Mouse (Mus musculus) stomach, postnatal 0 days (tissue): ENCODE data around the gene Cep104. TPM values are rescaled to one million over a fixed set of nuclear protein-coding genes. Genes with fewer than 3 reads are reported as not detected.
A peak's percentile ranks its signal among the peaks of the same experiment; 100 is the strongest.

Source experiments
- ATAC-seq: fragments of 200-750 bp; cut with Nextera tagmentation; 2 replicates; pipeline ENCODE4 v1.8.0; 2017; ENCODE audit not compliant: low FRiP score, low TSS enrichment
- DNase-seq: peaks from one replicate; pipeline ENCODE4 v3.0.0-alpha.2; 2016; ENCODE audit warnings: low spot score
- H3K27ac ChIP-seq: fragments of 300-500 bp; sonication (generic); replicated peaks from 2 replicates; pipeline ENCODE4 v1.5.1; 2014; ENCODE audit warnings: mild to moderate bottlenecking, control low read depth
- H3K27me3 ChIP-seq: fragments of 300-500 bp; sonication (generic); 2 replicates; pipeline ENCODE4 v1.6.1; 2014; ENCODE audit warnings: low read length; ENCODE audit not compliant: control insufficient read depth, insufficient read depth
- H3K36me3 ChIP-seq: fragments of 300-500 bp; sonication (generic); 2 replicates; pipeline ENCODE4 v1.6.1; 2014; ENCODE audit warnings: low read length, mixed read lengths; ENCODE audit not compliant: control insufficient read depth, insufficient read depth
- H3K4me1 ChIP-seq: fragments of 300-500 bp; sonication (generic); replicated peaks from 2 replicates; pipeline ENCODE4 v1.6.1; 2014; ENCODE audit warnings: antibody characterized with exemption; ENCODE audit not compliant: control insufficient read depth, insufficient read depth
- H3K4me2 ChIP-seq: fragments of 300-500 bp; sonication (generic); replicated peaks from 2 replicates; pipeline ENCODE4 v1.6.1; 2014; ENCODE audit warnings: low read depth, mild to moderate bottlenecking, control low read depth, moderate library complexity
- H3K4me3 ChIP-seq: fragments of 300-500 bp; sonication (generic); 2 replicates; pipeline ENCODE4 v1.5.1; 2014; ENCODE audit warnings: low read depth, low read length, control low read depth
- H3K9ac ChIP-seq: fragments of 300-500 bp; sonication (generic); 2 replicates; pipeline ENCODE4 v1.6.1; 2014; ENCODE audit warnings: mild to moderate bottlenecking, low read length, control low read depth, mixed read lengths
- H3K9me3 ChIP-seq: fragments of 300-500 bp; sonication (generic); 2 replicates; pipeline ENCODE4 v1.6.1; 2016; ENCODE audit warnings: low read length; ENCODE audit not compliant: control insufficient read depth
- CTCF ChIP-seq: IDR thresholded peaks from 2 replicates; pipeline ENCODE4 v1.5.1; 2016; ENCODE audit warnings: antibody characterized with exemption, low read depth, mild to moderate bottlenecking, moderate library complexity
- EP300 ChIP-seq: optimal IDR thresholded peaks from 2 replicates; pipeline ENCODE3; 2016; ENCODE audit warnings: antibody characterized with exemption
- WGBS: fragments of 180-500 bp; shearing (Covaris S2); extraction: QIAGEN DNeasy Blood & Tissue Kit; methylation state at CpG from one replicate; pipeline ENCODE4 v1.1.7; 2014; 5-methylcytosine and 5-hydroxymethylcytosine counted together
- polyA plus RNA-seq: library from polyadenylated mRNA; unstranded; fragments of >200 nt; fragmentation: Nextera tagmentation; extraction: Ambion mirVana; gene quantifications from 2 replicates; pipeline ENCODE4 v1.2.1, GENCODE M21; 2015

Gene Cep104
- polyA plus RNA-seq, 1 experiment from 2014 or later, result 4.9 TPM

GRCm38 (mm10) chr4:154024729-154025521 is 49.9 kb downstream of the Cep104 start:
- no peak for ATAC-seq
- Histone ChIP-seq H3K27ac (peak overlapping the region; percentile 69), H3K4me3 (peak overlapping the region; percentile 53), H3K36me3 (peaks cover 10% of the 10 kb centered on the region; the same call in 1 of the 2 replicates), H3K4me2 (peak overlapping the region; percentile 76), H3K4me1 (peaks cover 9% of the 10 kb centered on the region), H3K27me3 (no peaks in the 10 kb centered on the region), H3K9me3 (no peaks in the 10 kb centered on the region), H3K9ac (peak overlapping the region; percentile 59)
- DNase-seq, result no peak
- TF ChIP-seq EP300, result no peak
- 36% methylated on average over 17 of the region's 17 CpGs for WGBS

GRCm38 (mm10) chr4:154025641-154026440 is 50.8 kb downstream of the Cep104 start, which contains the start of gene Smim1:
Gene Smim1 (minus strand): TSS chr4:154026230.
- H3K27me3 ChIP-seq, result no peaks in the 10 kb centered on the region
- peak within 1 kb of the TSS; percentile 59 for H3K9ac ChIP-seq
- 1% methylated on average over 33 of the region's 33 CpGs for WGBS
- TF ChIP-seq EP300 (no peak), CTCF (peak; percentile 80)
- H3K4me3 ChIP-seq, result peak within 1 kb of the TSS; percentile 53
- peak within 1 kb of the TSS; percentile 69 for H3K27ac ChIP-seq
- peaks cover 9% of the 10 kb centered on the region for H3K4me1 ChIP-seq
- DNase-seq (peak; percentile 81), ATAC-seq (peak; percentile 76)
- peaks cover 6% of the 10 kb centered on the region; the same call in 1 of the 2 replicates for H3K36me3 ChIP-seq
- H3K9me3 ChIP-seq, result no peaks in the 10 kb centered on the region
- peak within 1 kb of the TSS; percentile 76 for H3K4me2 ChIP-seq

GRCm38 (mm10) chr4:154026441-154026761 is 51.4 kb downstream of the Cep104 start:
- H3K9me3 ChIP-seq, result no peaks in the 10 kb centered on the region
- H3K36me3 ChIP-seq, result peaks cover 4% of the 10 kb centered on the region; the same call in 1 of the 2 replicates
- peak overlapping the region; percentile 53 for H3K4me3 ChIP-seq
- no peak overlapping the region for H3K27ac ChIP-seq
- no peak for TF ChIP-seq EP300
- no peak for TF ChIP-seq CTCF
- H3K4me2 ChIP-seq, result peak overlapping the region; percentile 76
- WGBS, result 19% methylated on average over 2 of the region's 2 CpGs
- no peak for ATAC-seq
- no peaks in the 10 kb centered on the region for H3K27me3 ChIP-seq
- no peak for DNase-seq
- H3K4me1 ChIP-seq, result peaks cover 9% of the 10 kb centered on the region
- H3K9ac ChIP-seq, result peak overlapping the region; percentile 59

GRCm38 (mm10) chr4:154028066-154028465 is 53.1 kb downstream of the Cep104 start:
- H3K4me1 ChIP-seq, result peaks cover 7% of the 10 kb centered on the region
- H3K9ac ChIP-seq, result no peak overlapping the region
- H3K27ac ChIP-seq, result 0 out of 2 replicates have a peak overlapping the region, but pooled peaks have one; percentile 24
- 52% methylated on average over 7 of the region's 7 CpGs for WGBS
- H3K36me3 ChIP-seq, result no peaks in the 10 kb centered on the region
- no peak for TF ChIP-seq EP300
- no peak for TF ChIP-seq CTCF
- H3K27me3 ChIP-seq, result no peaks in the 10 kb centered on the region
- no peak overlapping the region for H3K4me3 ChIP-seq
- DNase-seq, result no peak
- no peaks in the 10 kb centered on the region for H3K9me3 ChIP-seq
- no peak overlapping the region for H3K4me2 ChIP-seq
- no peak for ATAC-seq

GRCm38 (mm10) chr4:154028646-154029045 is 53.7 kb downstream of the Cep104 start:
- Histone ChIP-seq H3K27ac (no peak overlapping the region), H3K27me3 (no peaks in the 10 kb centered on the region), H3K4me3 (no peak overlapping the region), H3K36me3 (no peaks in the 10 kb centered on the region), H3K9ac (no peak overlapping the region), H3K4me1 (peaks cover 7% of the 10 kb centered on the region), H3K4me2 (no peak overlapping the region), H3K9me3 (no peaks in the 10 kb centered on the region)
- TF ChIP-seq CTCF, result peak; percentile 64
- no peak for TF ChIP-seq EP300
- DNase-seq (no peak), ATAC-seq (no peak)

- whole genome bisulfite sequencing, result 43% methylated on average over 3 of the region's 3 CpGs
- H3K27me3 ChIP-seq, result no peaks in the 10 kb centered on the region
- TF ChIP-seq CTCF (no peak), EP300 (no peak)
- H3K27ac ChIP-seq, result no peak overlapping the region
- no peaks in the 10 kb centered on the region for H3K9me3 ChIP-seq
- DNase-seq (no peak), ATAC-seq (no peak)
- no peak overlapping the region for H3K4me2 ChIP-seq
- H3K4me3 ChIP-seq, result no peak overlapping the region
- H3K36me3 ChIP-seq, result no peaks in the 10 kb centered on the region
- no peak overlapping the region for H3K9ac ChIP-seq
- peaks cover 3% of the 10 kb centered on the region; the same call in 1 of the 2 replicates for H3K4me1 ChIP-seq
Measured at GRCm38 (mm10) chr4:154037123-154037522, 62.1 kb downstream of the Cep104 start.
